Mouse (Mus musculus) C3H10T1/2 (cell line): ENCODE results near the gene Gspt2. TPM values are rescaled to one million over a fixed set of nuclear protein-coding genes. Genes with fewer than 3 reads are reported as not detected.

Experiments used
- polyA plus RNA-seq, 2 experiments: library from polyadenylated mRNA; unstranded; fragments of >200 nt; fragmentation: generic; extraction: Trizol; gene quantifications; one replicate each; pipeline ENCODE4 v1.2.1; 2012; ENCODE audit warnings: missing spikeins in 2 of 2

The Gspt2 gene
- polyA plus RNA-seq = 1 to 10 TPM; 1.2 to 6.2 TPM

DNA sequence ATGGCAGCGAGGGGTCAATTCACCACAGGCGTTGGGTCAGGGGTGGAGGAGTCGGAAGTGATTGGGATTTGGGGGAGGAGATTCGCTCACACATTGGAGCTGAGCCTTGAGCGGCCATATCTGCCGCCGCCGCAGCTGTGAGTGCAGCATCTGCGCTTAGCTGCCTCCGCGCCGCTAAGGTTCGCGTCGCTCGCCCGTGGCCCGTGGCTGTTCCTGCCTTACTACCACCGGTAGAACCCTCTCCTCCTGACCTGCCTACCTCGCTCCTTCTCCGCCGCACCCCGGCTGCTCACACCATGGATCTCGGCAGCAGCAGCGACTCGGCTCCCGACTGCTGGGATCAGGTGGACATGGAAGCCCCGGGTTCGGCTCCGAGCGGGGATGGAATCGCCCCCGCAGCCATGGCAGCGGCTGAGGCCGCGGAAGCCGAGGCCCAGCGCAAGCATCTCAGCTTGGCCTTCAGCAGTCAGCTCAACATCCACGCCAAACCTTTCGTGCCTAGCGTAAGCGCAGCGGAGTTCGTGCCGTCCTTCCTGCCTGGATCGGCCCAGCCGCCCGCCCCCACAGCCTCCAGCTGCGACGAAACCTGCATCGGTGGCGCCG is at the start of gene Gspt2:
Gspt2 (plus strand) TSS at position 109 of the 603 bp plus-strand sequence.

Other genes with a start within 250 kb of the Gspt2 start
- 100 to 1,000 TPM; 144 to 443 TPM for gene Maged1, start 93.9 kb upstream of the Gspt2 start, polyA plus RNA-seq
- 1 to 10 TPM in 1 of 2 experiments, under 1 TPM in 1; 0.29 to 1.7 TPM for gene Zxdb, start 88.5 kb downstream of the Gspt2 start, polyA plus RNA-seq